Mouse (Mus musculus) bone marrow, adult 2 months (tissue): ENCODE measurements at regions not wholly inside any gene's neighbourhood (a gene's known extent, or its start where the extent isn't known, plus 50 kb on each side); places are given as distances from the start of the nearest gene placed in this dataset.

Experiments used
- H3K27ac ChIP-seq: fragments of 200-500 bp; 2 replicates; pipeline ENCODE4 v1.5.1; 2012; ENCODE audit warnings: low read depth, mild to moderate bottlenecking, control low read depth, inconsistent platforms, low read length; ENCODE audit not compliant: control insufficient read depth, poor library complexity, insufficient read depth
- H3K4me1 ChIP-seq: fragments of 200-500 bp; 2 replicates; pipeline ENCODE4 v1.6.1; 2011; ENCODE audit warnings: low read length; ENCODE audit not compliant: control insufficient read depth, insufficient read depth
- H3K4me3 ChIP-seq: fragments of 200-500 bp; replicated peaks from 2 replicates; pipeline ENCODE3; 2011; ENCODE audit warnings: mild to moderate bottlenecking, low read depth, low read length, control low read depth; ENCODE audit not compliant: control insufficient read depth
- CTCF ChIP-seq: fragments of 200-500 bp; IDR thresholded peaks from 2 replicates; pipeline ENCODE4 v1.5.1; 2011; ENCODE audit warnings: low read length, control low read depth; ENCODE audit not compliant: control insufficient read depth, insufficient read depth
- POLR2A ChIP-seq: fragments of 200-500 bp; IDR thresholded peaks from 2 replicates; pipeline ENCODE4 v1.6.1; 2011; ENCODE audit warnings: low read depth, mild to moderate bottlenecking, control low read depth, low read length, borderline replicate concordance; ENCODE audit not compliant: control insufficient read depth
- WGBS: fragments of 180-500 bp; shearing (Covaris S2); methylation state at CpG from one replicate; pipeline ENCODE4 v1.1.7; 2018; 5-methylcytosine and 5-hydroxymethylcytosine counted together

DNA sequence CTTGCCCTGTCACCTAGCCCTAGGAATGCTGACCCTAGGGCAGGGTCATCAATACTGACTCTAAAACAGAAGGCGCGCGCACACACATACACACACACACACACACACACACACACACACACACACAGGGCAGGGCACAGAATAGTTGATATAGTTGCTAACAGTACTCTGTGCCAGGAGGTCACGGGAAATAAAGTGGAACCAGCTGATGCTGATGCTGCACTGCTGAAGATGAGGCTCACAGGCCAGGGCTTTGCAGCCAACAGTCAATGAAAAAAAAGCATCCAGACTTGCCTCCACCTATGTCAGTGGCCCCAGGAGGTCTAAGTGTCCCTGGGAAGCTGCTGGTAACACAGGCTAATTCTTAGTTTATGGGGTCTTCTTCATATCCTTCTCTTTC is 50.7 kb upstream of the Tsc22d1 start:
- Histone ChIP-seq H3K4me1 (no peaks in the 10 kb centered on the region), H3K4me3 (no peak overlapping the region), H3K27ac (no peak overlapping the region)
- TF ChIP-seq POLR2A (no peak), CTCF (no peak)
- 77% methylated on average over 4 of the region's 4 CpGs for WGBS
